Mouse (Mus musculus): Measurements from ENCODE around the gene Vrk3.

DNA sequence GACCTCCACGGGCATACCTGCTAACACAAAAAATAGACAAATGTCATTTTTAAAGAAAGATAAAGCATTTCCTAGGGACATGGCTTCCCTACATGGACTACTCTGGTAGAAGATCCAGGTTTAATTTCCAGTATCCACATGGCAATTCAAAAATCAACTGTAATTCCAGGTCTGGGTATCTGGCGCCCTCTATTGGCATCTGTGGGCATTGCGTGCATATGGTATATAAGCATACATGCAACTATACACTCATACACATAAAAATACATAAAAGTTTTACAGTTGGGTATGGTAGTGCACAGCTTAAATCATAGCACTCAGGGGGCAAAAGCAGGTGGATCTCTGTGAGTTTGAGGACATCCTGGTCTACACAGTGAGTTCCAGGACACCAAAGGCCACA, 43.9 kb upstream of the Vrk3 start:
- TF ChIP-seq CTCF (IDR thresholded peaks at IDR 0.05; ENCODE audit: low read depth) (peak; percentile 68), EP300 (IDR thresholded peaks at IDR 0.05; ENCODE audit: low read depth) (no peak)
